Mouse (Mus musculus) liver, postnatal 0 days (tissue): Measurements from ENCODE around the gene Gm17622.

Experiments used
- CTCF ChIP-seq: sonication (generic); IDR thresholded peaks from 2 replicates; pipeline ENCODE4 v1.5.1; 2016; ENCODE audit warnings: antibody characterized with exemption, low read depth
- EP300 ChIP-seq: IDR thresholded peaks from 2 replicates; pipeline ENCODE4 v1.6.1; 2016; ENCODE audit warnings: antibody characterized with exemption, low read depth, mild to moderate bottlenecking

DNA sequence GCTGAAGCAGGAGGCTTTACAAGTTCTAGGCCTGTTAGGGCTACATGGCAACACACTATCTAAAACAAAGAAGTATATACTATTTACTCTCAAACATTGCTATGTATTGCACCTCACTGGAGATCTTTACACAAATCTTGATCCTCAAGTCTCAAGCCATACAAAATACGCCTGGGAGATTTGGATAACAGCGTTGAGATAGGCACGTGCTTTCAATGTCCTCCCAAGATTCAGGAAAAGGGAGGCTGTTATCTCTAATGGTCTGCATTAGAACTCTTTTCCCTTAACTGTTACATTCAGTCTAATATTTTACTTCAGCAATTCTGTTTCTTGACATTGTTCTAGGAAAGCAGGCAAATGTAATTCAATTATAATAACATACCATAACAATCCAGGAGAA lies 36.5 kb downstream of the Gm17622 start:
- TF ChIP-seq EP300 (no peak), CTCF (no peak)
